Mouse (Mus musculus) small intestine, adult 2 months (tissue): ENCODE data around the gene Leprot.

ENCODE experiments used
- CTCF ChIP-seq: fragments of 200-500 bp; IDR thresholded peaks from 2 replicates; pipeline ENCODE4 v1.5.1; 2012; ENCODE audit warnings: low read depth, mild to moderate bottlenecking, control low read depth, inconsistent platforms, low read length, moderate library complexity, mixed read lengths; ENCODE audit not compliant: insufficient replicate concordance, insufficient read length; ENCODE audit errors: extremely low read depth
- POLR2A ChIP-seq: fragments of 200-500 bp; IDR thresholded peaks from 2 replicates; pipeline ENCODE4 v1.6.1; 2012; ENCODE audit warnings: low read depth, mild to moderate bottlenecking, control low read depth, inconsistent platforms, low read length, moderate library complexity

GRCm38 (mm10) chr4:101601758-101602157 lies 45.8 kb upstream of the Leprot start:
- no peak for TF ChIP-seq CTCF
- no peak for TF ChIP-seq POLR2A
